Mouse (Mus musculus): ENCODE measurements around the gene Sdcbp2.

Gene Sdcbp2

DNA sequence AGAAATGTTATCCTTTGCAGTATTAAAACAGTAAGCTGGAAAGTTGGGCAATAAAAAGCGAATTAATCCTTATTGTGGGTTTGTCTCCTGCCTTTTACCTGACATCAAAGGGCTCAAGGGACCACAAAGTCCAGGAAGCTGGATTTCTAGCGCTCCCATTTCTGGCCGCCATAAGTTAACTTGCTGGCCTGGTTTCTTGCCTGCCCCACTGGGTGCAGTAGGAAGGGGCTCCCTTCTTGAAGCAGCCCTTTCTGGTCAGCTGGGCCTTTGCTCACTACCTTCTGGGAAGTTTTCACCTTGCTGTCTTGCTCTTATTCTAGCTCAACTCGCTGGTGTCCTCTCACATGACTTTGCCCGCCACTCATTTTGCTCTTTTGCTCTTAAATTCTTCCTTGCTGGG lies 60.6 kb downstream of the Sdcbp2 start:
- DNase-seq: no peak

DNA sequence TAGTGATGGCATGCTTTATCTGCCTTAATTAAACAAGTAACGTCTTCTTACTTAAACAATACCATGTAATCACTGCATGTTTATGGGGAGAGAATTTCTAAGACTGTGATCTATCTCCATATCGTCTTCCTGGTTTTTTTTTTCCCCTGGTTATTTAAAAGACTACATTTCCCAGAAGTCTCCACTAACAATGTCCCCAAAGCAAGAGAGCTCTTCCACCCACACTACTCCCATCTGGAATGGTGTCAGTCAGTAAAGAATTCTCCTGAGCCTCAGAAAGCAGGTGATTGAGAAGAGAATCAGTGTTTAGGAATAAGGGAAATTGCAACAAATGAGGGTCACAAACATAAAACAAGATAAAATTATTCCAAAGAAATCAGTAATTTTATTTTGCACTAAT lies 62.5 kb downstream of the Sdcbp2 start:
- DNase-seq: no peak

DNA sequence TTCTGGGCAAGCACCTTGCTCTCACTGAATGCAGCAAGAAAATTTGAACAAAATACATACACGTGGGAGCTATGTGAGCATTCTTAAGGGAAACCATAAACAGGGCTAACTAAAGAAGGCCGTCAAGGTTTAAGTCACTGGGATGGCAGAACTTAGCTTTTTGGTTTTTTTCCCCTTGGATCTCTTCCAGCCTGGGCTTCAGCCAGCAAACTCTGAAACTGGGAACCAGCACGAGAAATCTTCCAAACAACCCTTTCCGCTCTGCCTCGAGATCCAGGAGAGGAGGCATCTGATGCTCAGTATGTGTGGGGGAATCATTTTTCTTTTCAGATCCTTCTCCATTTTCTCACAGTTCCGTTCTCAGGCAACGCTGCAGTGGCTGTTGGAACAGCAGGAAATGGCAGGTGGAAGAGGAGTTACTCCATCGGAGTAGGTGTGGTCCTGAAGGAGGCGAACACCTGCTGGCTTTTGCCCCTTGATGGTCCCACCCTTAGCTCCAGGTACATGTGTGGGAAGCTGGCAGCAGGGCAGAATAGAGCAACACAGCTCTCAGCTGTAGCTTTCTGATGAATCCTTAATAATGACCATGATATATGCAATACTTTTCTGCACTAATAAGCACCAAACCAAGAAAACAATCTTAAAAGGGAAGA lies 63.1 kb downstream of the Sdcbp2 start:
- no peak for DNase-seq

DNA sequence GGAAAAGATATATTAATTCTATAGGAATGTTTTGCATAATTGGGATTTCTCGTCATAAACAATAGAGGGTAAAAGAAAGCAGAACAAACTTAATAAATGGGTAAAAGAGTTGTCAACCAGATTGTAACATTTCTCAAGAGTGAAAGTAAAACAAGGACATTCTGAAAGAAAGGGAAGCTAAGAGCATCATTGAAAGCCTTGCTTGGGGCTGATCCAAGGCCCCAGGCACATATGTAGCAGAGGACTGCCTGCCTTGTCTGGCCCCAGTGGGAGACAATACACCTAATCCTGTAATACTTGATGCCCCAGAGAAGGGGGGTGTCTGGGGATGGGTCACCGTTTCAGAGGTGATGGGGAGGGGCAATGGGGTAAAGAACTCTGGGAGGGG lies 63.6 kb downstream of the Sdcbp2 start:
- DNase-seq: no peak
